Mouse (Mus musculus) neural tube, embryonic 14.5 days (tissue): Measurements from ENCODE around the gene Adh7. TPM values are rescaled to one million over a fixed set of nuclear protein-coding genes. Genes with fewer than 3 reads are reported as not detected.

Experiments used
- ATAC-seq: fragments of 200-750 bp; cut with Nextera tagmentation; 2 replicates; pipeline ENCODE4 v1.8.0; 2017; ENCODE audit warnings: low read depth, mild to moderate bottlenecking, moderate TSS enrichment, moderate library complexity
- H3K27ac ChIP-seq: fragments of 300-500 bp; sonication (generic); 2 replicates; pipeline ENCODE4 v1.5.1; 2014; ENCODE audit warnings: low read depth, mild to moderate bottlenecking, control low read depth, low read length, moderate library complexity, mixed read lengths
- H3K27me3 ChIP-seq: fragments of 300-500 bp; sonication (generic); 2 replicates; pipeline ENCODE4 v1.6.1; 2014; ENCODE audit warnings: low read length; ENCODE audit not compliant: control insufficient read depth, insufficient read depth
- H3K36me3 ChIP-seq: fragments of 300-500 bp; sonication (generic); 2 replicates; pipeline ENCODE4 v1.6.1; 2014; ENCODE audit warnings: low read length, mixed read lengths; ENCODE audit not compliant: control insufficient read depth, insufficient read depth
- H3K4me1 ChIP-seq: fragments of 300-500 bp; sonication (generic); 2 replicates; pipeline ENCODE4 v1.6.1; 2014; ENCODE audit warnings: low read length; ENCODE audit not compliant: control insufficient read depth, insufficient read depth
- H3K4me2 ChIP-seq: fragments of 300-500 bp; sonication (generic); 2 replicates; pipeline ENCODE4 v1.6.1; 2014; ENCODE audit warnings: mild to moderate bottlenecking, low read depth, low read length, control low read depth
- H3K4me3 ChIP-seq: fragments of 300-500 bp; sonication (generic); 2 replicates; pipeline ENCODE4 v1.5.1; 2014; ENCODE audit warnings: low read depth, low read length, control low read depth, mixed read lengths
- H3K9ac ChIP-seq: fragments of 300-500 bp; sonication (generic); replicated peaks from 2 replicates; pipeline ENCODE4 v1.6.1; 2014; ENCODE audit warnings: low read depth, mild to moderate bottlenecking, control low read depth, low read length, mixed read lengths
- H3K9me3 ChIP-seq: fragments of 300-500 bp; sonication (generic); 2 replicates; pipeline ENCODE4 v1.6.1; 2016; ENCODE audit warnings: low read length; ENCODE audit not compliant: control insufficient read depth
- whole genome bisulfite sequencing: fragments of 180-500 bp; shearing (Covaris S2); extraction: QIAGEN DNeasy Blood & Tissue Kit; methylation state at CpG from one replicate; pipeline ENCODE4 v1.1.7; 2014; 5-methylcytosine and 5-hydroxymethylcytosine counted together
- polyA plus RNA-seq: library from polyadenylated mRNA; unstranded; fragments of >200 nt; fragmentation: Nextera tagmentation; extraction: Ambion mirVana; gene quantifications from 2 replicates; pipeline ENCODE4 v1.2.1, GENCODE M21; 2014

Adh7 gene
- polyA plus RNA-seq, 1 experiment from 2014 or later = 0.54 TPM

- no peaks in the 10 kb centered on the region for H3K4me1 ChIP-seq
- no peaks in the 10 kb centered on the region for H3K9me3 ChIP-seq
- WGBS = 90% methylated on average over 7 of the region's 7 CpGs
- no peak overlapping the region for H3K27ac ChIP-seq
- no peak for ATAC-seq
- no peak overlapping the region for H3K4me3 ChIP-seq
- H3K36me3 ChIP-seq = no peaks in the 10 kb centered on the region
- H3K4me2 ChIP-seq = no peak overlapping the region
- no peaks in the 10 kb centered on the region for H3K27me3 ChIP-seq
- H3K9ac ChIP-seq = no peak overlapping the region
Observed at GRCm38 (mm10) chr3:138273080-138273479, 55.5 kb downstream of the Adh7 start.

DNA sequence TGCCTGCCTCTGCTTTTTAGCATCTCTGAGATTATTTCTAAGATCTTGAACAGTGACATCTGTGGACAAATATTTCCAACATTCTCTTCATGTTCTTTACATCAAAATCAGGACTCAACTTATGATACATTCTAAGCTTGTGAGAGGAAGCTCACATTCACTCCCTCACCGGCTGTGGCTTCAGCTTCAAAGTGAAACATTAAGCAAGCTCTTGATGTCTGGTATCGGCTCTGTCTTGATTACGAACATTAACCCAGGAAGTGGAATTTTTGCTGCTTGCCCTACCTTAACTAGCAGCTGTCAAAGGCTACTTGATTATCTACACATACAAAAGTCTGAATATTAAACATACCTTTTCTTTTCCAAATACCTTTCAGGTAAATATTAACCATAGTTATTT lies 57.5 kb downstream of the Adh7 start:
- Histone ChIP-seq H3K27ac (no peak overlapping the region), H3K4me1 (no peaks in the 10 kb centered on the region), H3K9ac (no peak overlapping the region), H3K4me2 (no peak overlapping the region), H3K27me3 (no peaks in the 10 kb centered on the region), H3K9me3 (no peaks in the 10 kb centered on the region), H3K4me3 (no peak overlapping the region), H3K36me3 (no peaks in the 10 kb centered on the region)
- ATAC-seq = no peak
- WGBS = 93% methylated on average over 3 of the region's 3 CpGs

- 80% methylated on average over 9 of the region's 9 CpGs for WGBS
- no peak overlapping the region for H3K4me2 ChIP-seq
- no peak overlapping the region for H3K9ac ChIP-seq
- no peaks in the 10 kb centered on the region for H3K9me3 ChIP-seq
- H3K4me1 ChIP-seq = no peaks in the 10 kb centered on the region
- ATAC-seq = no peak
- no peaks in the 10 kb centered on the region for H3K36me3 ChIP-seq
- H3K27ac ChIP-seq = no peak overlapping the region
- no peak overlapping the region for H3K4me3 ChIP-seq
- H3K27me3 ChIP-seq = no peaks in the 10 kb centered on the region
Observed at GRCm38 (mm10) chr3:138282556-138282955, 65.0 kb downstream of the Adh7 start.

Other genes starting within 250 kb of the Adh7 start
- 1.6 and 2.0 TPM in 2 replicates for gene Dapp1, start 236.2 kb upstream of the Adh7 start, polyA plus RNA-seq
- 0.01 and 0.08 TPM in 2 replicates for gene 1110002E22Rik, start 152.7 kb upstream of the Adh7 start, polyA plus RNA-seq
- 0.24 TPM in 1 of 2 replicates, not detected in the other for gene Gm5105, start 150.4 kb upstream of the Adh7 start, polyA plus RNA-seq
- 8.2 and 12.1 TPM in 2 replicates for gene Trmt10a, start 74.3 kb upstream of the Adh7 start, polyA plus RNA-seq
- 8.6 and 9.0 TPM in 2 replicates for gene Mttp, start 72.8 kb upstream of the Adh7 start, polyA plus RNA-seq
- gene 4930579F01Rik, start 23.9 kb upstream of the Adh7 start, polyA plus RNA-seq = not detected in 2 replicates
- gene Adh1, start 43.2 kb downstream of the Adh7 start, polyA plus RNA-seq = 0.62 and 2.2 TPM in 2 replicates
- not detected in 2 replicates for gene Adh6a, start 95.5 kb downstream of the Adh7 start, polyA plus RNA-seq
- not detected in 2 replicates for gene Adh6b, start 124.0 kb downstream of the Adh7 start, polyA plus RNA-seq
- gene Adh4, start 197.7 kb downstream of the Adh7 start, polyA plus RNA-seq = not detected in 2 replicates
- gene Adh5, start 225.3 kb downstream of the Adh7 start, polyA plus RNA-seq = 204 and 218 TPM in 2 replicates